Mouse (Mus musculus) liver, adult 2 months (tissue): Measurements from ENCODE around the gene Adamts3.

ENCODE experiments used
- CTCF ChIP-seq: fragments of 200-500 bp; IDR thresholded peaks from 2 replicates; pipeline ENCODE4 v1.5.1; 2011; ENCODE audit warnings: low read depth, low read length, control low read depth
- POLR2A ChIP-seq: fragments of 200-500 bp; IDR thresholded peaks from 2 replicates; pipeline ENCODE4 v1.6.1; 2011; ENCODE audit warnings: low read length, control low read depth; ENCODE audit not compliant: insufficient read depth; ENCODE audit errors: extremely low read depth

DNA sequence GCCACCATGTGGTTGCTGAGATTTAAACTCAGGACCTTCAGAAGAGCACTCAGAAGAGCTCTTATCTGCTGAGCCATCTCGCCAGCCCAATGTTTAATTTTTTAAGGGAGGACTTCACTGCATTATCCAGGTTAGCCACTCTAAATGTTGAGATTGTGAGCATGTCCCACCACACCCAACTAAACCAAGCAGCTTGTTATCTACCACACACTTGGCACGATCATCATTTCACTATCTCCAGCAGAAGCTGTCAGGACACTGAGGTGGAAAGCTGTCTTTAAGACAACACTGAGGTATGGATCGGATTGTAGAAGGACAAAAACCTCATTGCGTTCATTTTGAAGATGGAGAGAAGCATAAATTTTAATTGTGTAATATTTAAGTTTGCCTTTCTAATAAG lies 205.0 kb downstream of the Adamts3 start:
- TF ChIP-seq CTCF (no peak), POLR2A (no peak)
